Mouse (Mus musculus): Measurements from ENCODE around the gene Gm17349.

DNA sequence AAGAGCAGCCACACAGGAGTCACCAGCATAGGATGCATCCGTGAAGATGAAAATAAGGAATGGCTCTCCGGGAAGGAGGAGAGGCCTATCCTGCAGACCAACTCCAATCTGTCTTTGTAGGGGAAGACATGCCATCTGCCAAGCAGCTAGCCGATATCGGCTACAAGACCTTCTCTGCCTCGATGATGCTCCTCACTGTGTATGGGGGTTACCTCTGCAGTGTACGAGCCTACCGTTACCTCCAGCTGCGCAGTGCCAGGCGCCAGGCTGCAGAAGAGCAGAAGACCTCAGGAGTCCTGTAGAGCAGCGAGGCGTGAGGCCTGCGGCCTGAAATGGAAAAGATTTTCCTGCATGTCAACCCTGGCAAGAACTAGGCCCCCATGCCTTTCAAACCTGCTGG, 22.2 kb upstream of the Gm17349 start:
- TF ChIP-seq CTCF (IDR thresholded peaks at IDR 0.05 in 2 of 3, conservative IDR thresholded peaks at IDR 0.05 in 1 of 3; ENCODE audit: control insufficient read depth in 1 of 3, insufficient read depth in 1 of 3, low read depth in 2 of 3, low read length in 3 of 3, poor library complexity in 1 of 3, severe bottlenecking in 1 of 3) = no peak
- TF ChIP-seq MAX (IDR thresholded peaks at IDR 0.05; ENCODE audit: low read length) = no peak
- no peak for TF ChIP-seq POLR2A (IDR thresholded peaks at IDR 0.05; ENCODE audit: control insufficient read depth in 1 of 2, insufficient read depth in 1 of 2, low read depth in 1 of 2, low read length in 2 of 2, poor library complexity in 1 of 2)
- no peak for TF ChIP-seq CHD2 (IDR thresholded peaks at IDR 0.05; ENCODE audit: low read length)
- no peak for TF ChIP-seq EP300 (IDR thresholded peaks at IDR 0.05; ENCODE audit: low read depth in 1 of 2, low read length in 2 of 2)
- TF ChIP-seq USF1 (IDR thresholded peaks at IDR 0.05; ENCODE audit: low read depth, low read length) = no peak
- no peak for TF ChIP-seq ZNF384 (IDR thresholded peaks at IDR 0.05; ENCODE audit: low read depth, low read length)

Data from MEL (cell line).